Mouse (Mus musculus) splenic B cell, adult 2 months (primary cell): ENCODE data around the gene Gm10964.

Experiments used
- DNase-seq: peaks from one replicate; pipeline ENCODE4 v3.0.0-alpha.2; 2011; ENCODE audit warnings: low read depth, low spot score
- H3K27me3 ChIP-seq: 2 replicates; pipeline ENCODE4 v1.6.1; 2012; ENCODE audit warnings: mild to moderate bottlenecking, low read length, moderate library complexity, mixed read lengths; ENCODE audit not compliant: control insufficient read depth, poor library complexity, insufficient read depth, severe bottlenecking
- H3K36me3 ChIP-seq: 2 replicates; pipeline ENCODE4 v1.6.1; 2012; ENCODE audit warnings: mild to moderate bottlenecking, low read length, moderate library complexity, mixed read lengths; ENCODE audit not compliant: control insufficient read depth, poor library complexity, insufficient read depth, severe bottlenecking

The Gm10964 gene

DNA sequence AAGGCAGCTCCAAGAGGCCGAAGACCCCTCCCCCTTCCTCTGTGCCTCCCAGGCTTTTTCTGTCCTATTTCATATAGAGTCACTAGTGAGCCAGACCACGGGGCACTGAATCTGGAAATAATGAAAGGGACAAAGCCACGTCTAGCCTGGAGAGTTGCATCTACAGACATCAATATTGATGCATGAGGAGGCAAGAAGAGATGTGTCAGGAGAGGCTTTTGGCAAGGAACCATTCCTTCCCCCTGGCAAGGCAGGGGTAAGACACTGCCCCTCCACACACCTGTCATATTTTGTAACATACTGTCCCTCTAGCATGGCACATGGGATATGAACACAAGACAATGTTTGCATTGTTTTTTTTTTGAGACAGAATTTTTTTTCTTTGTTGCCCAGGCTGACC, 12.5 kb upstream of the Gm10964 start:
- DNase-seq: no peak

GRCm38 (mm10) chr3:103727813-103728326, 11.3 kb upstream of the Gm10964 start:
- DNase-seq: peak; percentile 22

More for the DNA sequence above, 12.5 kb upstream of the Gm10964 start:
- Histone ChIP-seq H3K27me3 (no peaks in the 10 kb centered on the region), H3K36me3 (no peaks in the 10 kb centered on the region)

GRCm38 (mm10) chr3:103729850-103730249, 9.3 kb upstream of the Gm10964 start:
- no peaks in the 10 kb centered on the region for H3K36me3 ChIP-seq
- DNase-seq: no peak
- no peaks in the 10 kb centered on the region for H3K27me3 ChIP-seq

More at GRCm38 (mm10) chr3:103727813-103728326, 11.3 kb upstream of the Gm10964 start:
- Histone ChIP-seq H3K27me3 (no peaks in the 10 kb centered on the region), H3K36me3 (no peaks in the 10 kb centered on the region)

- no peak for DNase-seq
- Histone ChIP-seq H3K27me3 (no peaks in the 10 kb centered on the region), H3K36me3 (no peaks in the 10 kb centered on the region)
Measured at GRCm38 (mm10) chr3:103732116-103732515, 7.0 kb upstream of the Gm10964 start.

- no peak for DNase-seq
- no peaks in the 10 kb centered on the region for H3K36me3 ChIP-seq
- no peaks in the 10 kb centered on the region for H3K27me3 ChIP-seq
Measured at GRCm38 (mm10) chr3:103733176-103733575, 6.0 kb upstream of the Gm10964 start.

- no peaks in the 10 kb centered on the region for H3K27me3 ChIP-seq
- DNase-seq: no peak
- no peaks in the 10 kb centered on the region for H3K36me3 ChIP-seq
Measured at GRCm38 (mm10) chr3:103733799-103734695, 5.1 kb upstream of the Gm10964 start.

GRCm38 (mm10) chr3:103734696-103735519, 4.3 kb upstream of the Gm10964 start:
- no peak for DNase-seq
- no peaks in the 10 kb centered on the region for H3K36me3 ChIP-seq
- H3K27me3 ChIP-seq: no peaks in the 10 kb centered on the region

DNA sequence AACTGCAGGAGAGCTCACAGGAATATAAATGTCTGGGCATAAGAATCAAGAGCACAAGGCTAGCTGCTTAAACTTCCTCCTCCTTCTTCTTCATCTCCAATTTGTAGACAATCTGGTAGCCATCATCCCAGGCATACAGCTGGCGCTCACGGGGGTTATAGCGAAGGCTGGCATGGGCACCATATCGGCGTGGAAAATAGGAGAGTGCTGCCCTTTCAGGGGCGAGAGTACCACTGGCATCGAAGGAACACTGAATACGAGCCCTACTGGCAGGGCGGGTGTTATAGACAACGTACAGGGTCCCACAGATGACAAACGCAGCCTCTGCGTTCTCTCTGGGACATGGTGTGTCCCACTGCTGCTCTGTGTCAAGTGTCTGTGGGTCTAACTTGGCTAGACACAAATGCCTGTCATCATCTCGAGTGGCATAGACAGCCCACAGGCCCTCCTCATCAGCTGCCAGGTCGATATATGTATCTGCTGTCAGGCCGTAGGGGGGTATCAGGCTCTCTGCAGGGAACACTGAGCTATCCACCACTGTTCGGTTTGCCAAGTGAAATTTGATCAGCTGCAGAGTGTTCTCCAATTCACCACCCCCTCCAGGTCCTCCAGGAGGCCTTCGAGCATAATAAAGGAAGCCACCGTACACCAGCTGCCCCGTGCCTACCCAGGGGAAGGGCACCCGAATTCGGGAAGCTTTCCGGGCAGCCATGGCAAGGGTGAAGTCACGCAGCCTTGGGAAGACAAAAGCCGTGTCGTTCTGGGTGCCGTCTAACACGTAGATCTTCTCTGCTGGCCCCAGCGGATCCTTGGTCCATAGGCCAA, 3.2 kb upstream of the Gm10964 start:
- Histone ChIP-seq H3K36me3 (no peaks in the 10 kb centered on the region), H3K27me3 (no peaks in the 10 kb centered on the region)
- no peak for DNase-seq

GRCm38 (mm10) chr3:103737061-103737754, 2.0 kb upstream of the Gm10964 start:
- no peaks in the 10 kb centered on the region for H3K27me3 ChIP-seq
- DNase-seq: no peak
- H3K36me3 ChIP-seq: 0 out of 2 replicates have a peak, but pooled peaks cover 3% of the 10 kb centered on the region

DNA sequence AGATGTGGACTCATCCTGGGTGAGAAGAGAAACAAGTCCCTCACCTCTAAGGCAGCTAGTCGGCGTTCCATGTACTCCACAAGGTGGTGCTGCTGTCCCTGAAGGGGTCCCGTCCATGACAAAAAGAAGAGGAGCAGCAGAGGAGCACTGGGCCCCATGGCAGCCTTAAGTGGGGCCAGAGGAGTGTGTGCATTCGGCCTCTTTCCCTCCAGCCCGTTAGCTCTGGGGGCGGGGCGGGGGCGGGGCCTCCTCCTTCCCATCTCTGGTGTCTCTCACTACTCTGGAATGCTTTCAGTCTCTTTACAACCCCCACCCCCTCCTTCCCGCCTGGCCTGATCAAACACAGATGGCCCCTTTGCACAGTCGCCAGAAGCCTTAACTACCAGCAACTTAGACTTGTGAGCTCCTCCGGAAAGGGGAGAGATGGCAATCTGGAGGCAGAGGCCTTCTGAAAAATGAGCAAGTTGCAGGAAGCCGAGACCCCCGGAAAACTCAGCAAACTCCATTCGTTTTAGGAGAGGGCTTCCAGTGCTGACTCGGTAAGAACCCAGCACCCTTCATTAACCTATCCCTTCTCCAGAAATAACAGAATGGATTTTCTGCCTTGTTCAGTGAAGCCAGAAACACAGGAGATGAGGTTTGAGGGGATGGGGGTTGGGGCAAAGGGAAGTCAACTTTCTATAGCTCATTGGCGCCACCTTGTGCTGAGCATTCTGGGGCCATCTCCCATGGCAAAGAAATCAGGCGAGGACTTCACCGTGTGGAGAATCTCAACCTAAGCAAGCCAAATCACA, 1.2 kb upstream of the Gm10964 start, which contains the start of gene Olfml3:
Gene Olfml3 (minus strand): TSS at position 224 of the 794 bp plus-strand sequence.
- H3K36me3 ChIP-seq: 0 out of 2 replicates have a peak, but pooled peaks cover 3% of the 10 kb centered on the region
- no peaks in the 10 kb centered on the region for H3K27me3 ChIP-seq
- peak; percentile 86 for DNase-seq

- peaks cover 5% of the 10 kb centered on the region; the same call in 1 of the 2 replicates for H3K36me3 ChIP-seq
- no peaks in the 10 kb centered on the region for H3K27me3 ChIP-seq
- DNase-seq: no peak
Measured at GRCm38 (mm10) chr3:103740342-103740741, 1.2 kb downstream of the Gm10964 start.

DNA sequence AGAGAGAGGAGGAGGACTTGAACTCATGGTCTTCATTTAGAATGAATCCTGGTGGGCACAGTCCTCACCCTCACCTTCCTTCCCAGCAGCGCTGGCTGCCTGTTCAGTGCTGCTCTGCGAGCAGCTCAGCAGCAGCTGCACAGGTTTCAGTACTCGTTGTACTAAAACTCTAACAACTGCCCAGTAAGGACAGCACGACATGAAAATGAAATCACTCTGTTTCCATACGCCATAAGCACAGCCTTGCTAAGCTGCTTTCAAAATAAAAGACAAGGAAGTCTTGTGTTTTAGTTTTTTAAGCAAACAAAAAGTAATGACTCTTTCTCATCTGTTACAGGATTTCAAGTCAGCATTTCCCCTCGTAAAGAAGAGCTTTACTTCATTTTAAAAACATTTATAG, 4.0 kb downstream of the Gm10964 start:
- H3K27me3 ChIP-seq: no peaks in the 10 kb centered on the region
- peaks cover 8% of the 10 kb centered on the region for H3K36me3 ChIP-seq
- DNase-seq: peak; percentile 23
